Mouse (Mus musculus) spleen, adult 10 weeks (tissue): Measurements from ENCODE around the gene Fpr-rs3. TPM values are rescaled to one million over a fixed set of nuclear protein-coding genes. Genes with fewer than 3 reads are reported as not detected.

ENCODE experiments used
- polyA plus RNA-seq: library from polyadenylated mRNA; stranded (reverse); fragments of 350-450 nt; fragmentation: Illumina TruSeq; extraction: RNeasy Lipid Tissue Mini Kit (QIAGEN cat#74804); gene quantifications from one replicate; pipeline ENCODE4 v1.2.3, GENCODE M21; 2015; ENCODE audit warnings: low replicate concordance; ENCODE audit not compliant: insufficient read depth

The Fpr-rs3 gene
- polyA plus RNA-seq = not detected

DNA sequence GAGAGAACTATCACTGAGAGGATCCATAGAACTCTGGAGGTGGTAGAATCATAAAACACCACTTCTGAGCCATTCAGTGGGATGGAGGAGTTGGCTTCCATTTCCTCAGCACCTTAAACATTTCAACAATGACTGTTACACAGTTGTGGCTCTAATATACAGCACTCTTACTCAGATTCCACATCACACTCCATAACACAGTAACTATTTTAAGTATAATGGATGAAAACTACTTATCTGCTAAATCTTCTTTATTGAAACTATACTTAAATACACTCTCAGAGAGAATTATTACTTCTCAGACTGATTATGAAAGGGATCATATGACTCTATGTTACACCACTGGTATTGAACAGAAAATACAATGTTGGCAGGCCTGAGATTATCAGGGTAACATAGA lies at the start of gene Fpr-rs3:
TSS of gene Fpr-rs3 (minus strand) at position 101 of the 400 bp plus-strand sequence.

DNA sequence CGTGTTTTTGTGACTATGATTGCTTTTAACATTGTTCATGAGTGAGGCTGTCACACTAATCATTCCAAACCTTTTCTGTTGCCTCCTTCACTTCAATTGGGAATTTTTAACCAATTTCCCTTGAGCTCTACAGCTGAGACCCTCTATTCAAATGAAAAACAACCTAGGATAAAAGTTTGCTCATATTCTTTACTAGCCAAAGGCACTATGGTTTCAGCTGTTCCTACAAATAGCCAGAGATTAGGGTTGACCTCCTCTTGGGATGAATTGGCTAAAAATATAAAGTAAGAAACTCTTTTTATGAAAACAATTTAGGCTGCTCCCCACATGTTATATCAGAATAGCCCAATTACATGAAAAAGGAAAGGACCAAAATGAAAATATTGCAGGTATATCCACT lies 28.4 kb downstream of the Fpr-rs3 start, which contains the start of gene Vmn2r110:
TSS of gene Vmn2r110 (minus strand) at position 101 of the 400 bp plus-strand sequence.

Other genes with a start within 250 kb of the Fpr-rs3 start
- not detected for gene Vmn1r224, start 210.7 kb downstream of the Fpr-rs3 start, polyA plus RNA-seq
- gene Vmn2r108, start 143.5 kb downstream of the Fpr-rs3 start, polyA plus RNA-seq = not detected
- gene Vmn1r225, start 126.7 kb downstream of the Fpr-rs3 start, polyA plus RNA-seq = not detected
- not detected for gene Vmn2r109, start 60.1 kb downstream of the Fpr-rs3 start, polyA plus RNA-seq
- gene Vmn2r110, start 28.5 kb downstream of the Fpr-rs3 start, polyA plus RNA-seq = not detected
- not detected for gene Vmn1r226, start 58.0 kb upstream of the Fpr-rs3 start, polyA plus RNA-seq
- gene Vmn1r227, start 105.0 kb upstream of the Fpr-rs3 start, polyA plus RNA-seq = not detected
- gene Vmn1r228, start 161.3 kb upstream of the Fpr-rs3 start, polyA plus RNA-seq = not detected
- not detected for gene Vmn1r229, start 186.7 kb upstream of the Fpr-rs3 start, polyA plus RNA-seq
- not detected for gene Vmn1r230, start 215.6 kb upstream of the Fpr-rs3 start, polyA plus RNA-seq